Mouse (Mus musculus) c-Kit-negative CD71-positive TER-119-positive erythroid progenitor cells, embryonic 14.5 days (primary cell): ENCODE data around the gene Exosc8.

ENCODE experiments used
- DNase-seq: peaks from one replicate; pipeline ENCODE4 v3.0.0-alpha.2; 2013; ENCODE audit warnings: low read depth, low spot score

Exosc8 gene

DNA sequence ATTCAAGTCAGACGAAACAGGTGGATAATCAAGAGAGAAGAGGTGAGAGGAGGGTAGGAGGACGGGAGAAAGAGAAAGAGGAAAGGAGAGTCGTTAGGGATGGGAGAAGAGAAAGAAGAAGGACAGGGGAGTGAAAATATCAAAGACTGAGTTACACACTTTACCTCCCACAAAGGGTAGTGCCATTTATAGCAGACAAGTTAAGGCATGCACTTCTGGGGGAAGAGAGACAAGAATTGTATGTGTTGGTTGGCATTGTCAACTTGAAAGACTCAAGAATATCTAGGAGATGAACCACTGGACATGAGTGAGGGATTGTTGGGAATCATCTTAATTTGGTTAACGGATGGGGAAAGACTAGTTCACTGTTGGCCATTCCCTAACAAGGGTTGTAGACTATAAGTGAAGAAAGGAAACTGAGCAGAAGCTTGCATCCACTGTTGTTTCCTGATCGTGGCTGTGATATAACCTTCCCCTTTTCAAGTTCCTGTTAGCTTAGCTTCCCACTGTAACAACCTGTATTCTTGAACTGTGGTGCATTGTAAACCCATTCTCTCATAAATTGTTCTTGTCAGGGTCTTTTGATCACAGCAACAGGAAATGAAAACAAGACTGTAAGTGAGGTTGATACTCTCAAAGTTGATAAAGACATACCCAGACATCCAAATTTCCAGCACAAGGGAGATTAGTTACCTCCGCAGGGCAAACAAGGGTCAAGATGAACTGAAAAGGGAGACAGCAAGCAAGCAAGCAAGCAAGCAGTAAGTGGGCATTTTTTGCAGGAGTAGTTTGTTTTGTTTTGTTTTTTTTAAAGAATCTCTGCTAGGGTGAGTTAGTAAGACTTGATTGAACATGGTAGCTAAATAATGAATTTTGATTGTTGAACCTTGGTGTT is 53.6 kb downstream of the Exosc8 start:
- DNase-seq: no peak
